Mouse (Mus musculus): Measurements from ENCODE around the gene Gm266. TPM values are rescaled to one million over a fixed set of nuclear protein-coding genes. Genes with fewer than 3 reads are reported as not detected.

Gm266 gene
- total and polyA plus RNA-seq, 2 experiments from 2014 or later: 1.3 to 4.0 TPM

GRCm38 (mm10) chr12:111474384-111474783, 11.2 kb downstream of the Gm266 start:
- Histone ChIP-seq H3K4me1 (ENCODE audit: control insufficient read depth, insufficient read depth) (no peaks in the 10 kb centered on the region), H3K27me3 (ENCODE audit: control insufficient read depth, insufficient read depth, low read length) (peaks cover 5% of the 10 kb centered on the region; the same call in 1 of the 2 replicates), H3K9ac (replicated peaks; ENCODE audit: low read depth, low read length) (no peak overlapping the region), H3K9me3 (replicated peaks; ENCODE audit: control insufficient read depth, low read length) (no peaks in the 10 kb centered on the region), H3K27ac (ENCODE audit: low read depth) (no peak overlapping the region), H3K4me2 (ENCODE audit: low read depth, low read length) (no peak overlapping the region), H3K36me3 (replicated peaks; ENCODE audit: control insufficient read depth, insufficient read depth, low read length) (no peaks in the 10 kb centered on the region), H3K4me3 (ENCODE audit: low read depth, low read length) (no peak overlapping the region)
- DNase-seq (ENCODE audit: low spot score) (no peak), ATAC-seq (ENCODE audit: insufficient read depth, low read depth) (no peak)
- 89% methylated on average over 3 of the region's 3 CpGs for WGBS
- no peak for TF ChIP-seq CTCF (IDR thresholded peaks at IDR 0.05; ENCODE audit: low read depth)
- no peak for TF ChIP-seq EP300 (IDR thresholded peaks at IDR 0.05; ENCODE audit: low read depth)

GRCm38 (mm10) chr12:111472886-111473285, 12.7 kb downstream of the Gm266 start:
- Histone ChIP-seq H3K27me3 (ENCODE audit: control insufficient read depth, insufficient read depth, low read length) (peaks cover 8% of the 10 kb centered on the region; the same call in 1 of the 2 replicates), H3K9ac (replicated peaks; ENCODE audit: low read depth, low read length) (no peak overlapping the region), H3K4me3 (ENCODE audit: low read depth, low read length) (no peak overlapping the region), H3K36me3 (replicated peaks; ENCODE audit: control insufficient read depth, insufficient read depth, low read length) (no peaks in the 10 kb centered on the region), H3K4me1 (ENCODE audit: control insufficient read depth, insufficient read depth) (no peaks in the 10 kb centered on the region), H3K9me3 (replicated peaks; ENCODE audit: control insufficient read depth, low read length) (no peaks in the 10 kb centered on the region), H3K4me2 (ENCODE audit: low read depth, low read length) (no peak overlapping the region), H3K27ac (ENCODE audit: low read depth) (no peak overlapping the region)
- ATAC-seq (ENCODE audit: insufficient read depth, low read depth) (no peak), DNase-seq (ENCODE audit: low spot score) (no peak)
- TF ChIP-seq EP300 (IDR thresholded peaks at IDR 0.05; ENCODE audit: low read depth) (no peak), CTCF (IDR thresholded peaks at IDR 0.05; ENCODE audit: low read depth) (no peak)
- WGBS: 72% methylated on average over 5 of the region's 5 CpGs

- Histone ChIP-seq H3K9ac (replicated peaks; ENCODE audit: low read depth, low read length) (no peak overlapping the region), H3K27me3 (ENCODE audit: control insufficient read depth, insufficient read depth, low read length) (peaks cover 8% of the 10 kb centered on the region; the same call in 1 of the 2 replicates), H3K9me3 (replicated peaks; ENCODE audit: control insufficient read depth, low read length) (no peaks in the 10 kb centered on the region), H3K4me1 (ENCODE audit: control insufficient read depth, insufficient read depth) (no peaks in the 10 kb centered on the region), H3K27ac (ENCODE audit: low read depth) (no peak overlapping the region), H3K4me3 (ENCODE audit: low read depth, low read length) (no peak overlapping the region), H3K36me3 (replicated peaks; ENCODE audit: control insufficient read depth, insufficient read depth, low read length) (no peaks in the 10 kb centered on the region), H3K4me2 (ENCODE audit: low read depth, low read length) (no peak overlapping the region)
- WGBS: 65% methylated on average over 3 of the region's 3 CpGs
- ATAC-seq (ENCODE audit: insufficient read depth, low read depth) (no peak), DNase-seq (ENCODE audit: low spot score) (no peak)
- no peak for TF ChIP-seq CTCF (IDR thresholded peaks at IDR 0.05; ENCODE audit: low read depth)
Measured at GRCm38 (mm10) chr12:111471721-111472120, 13.9 kb downstream of the Gm266 start.

GRCm38 (mm10) chr12:111471119-111471518, 14.5 kb downstream of the Gm266 start:
- TF ChIP-seq CTCF (IDR thresholded peaks at IDR 0.05; ENCODE audit: low read depth): no peak
- no peak for TF ChIP-seq EP300 (IDR thresholded peaks at IDR 0.05; ENCODE audit: low read depth)
- Histone ChIP-seq H3K4me1 (ENCODE audit: control insufficient read depth, insufficient read depth) (no peaks in the 10 kb centered on the region), H3K27me3 (ENCODE audit: control insufficient read depth, insufficient read depth, low read length) (peaks cover 8% of the 10 kb centered on the region; the same call in 1 of the 2 replicates), H3K36me3 (replicated peaks; ENCODE audit: control insufficient read depth, insufficient read depth, low read length) (no peaks in the 10 kb centered on the region), H3K9ac (replicated peaks; ENCODE audit: low read depth, low read length) (no peak overlapping the region), H3K4me2 (ENCODE audit: low read depth, low read length) (no peak overlapping the region), H3K4me3 (ENCODE audit: low read depth, low read length) (no peak overlapping the region), H3K27ac (ENCODE audit: low read depth) (no peak overlapping the region), H3K9me3 (replicated peaks; ENCODE audit: control insufficient read depth, low read length) (no peaks in the 10 kb centered on the region)
- DNase-seq (ENCODE audit: low spot score) (no peak), ATAC-seq (ENCODE audit: insufficient read depth, low read depth) (no peak)
- WGBS: 59% methylated on average over 1 of the region's 1 CpGs

DNA sequence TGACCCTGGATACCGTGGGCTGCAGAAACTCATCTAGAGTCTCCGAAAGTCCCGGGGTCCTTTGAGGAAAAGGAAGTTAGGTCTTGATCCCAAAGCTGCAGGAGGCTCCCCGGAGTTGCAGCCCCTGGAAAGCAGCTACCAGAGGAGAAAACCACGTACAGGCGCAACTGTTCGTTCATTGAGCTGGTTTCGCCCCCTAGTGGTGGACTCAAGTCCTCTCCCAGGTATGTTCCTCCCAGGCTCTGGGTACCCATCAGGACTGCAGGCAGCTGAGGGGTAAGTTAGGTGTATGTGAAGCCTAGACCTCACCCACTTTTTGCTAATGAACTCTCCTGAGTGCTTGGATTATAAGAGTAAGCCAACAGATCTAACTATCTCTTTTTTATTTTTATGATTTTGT, 16.1 kb downstream of the Gm266 start:
- no peak overlapping the region for H3K4me3 ChIP-seq (ENCODE audit: low read depth, low read length)
- peak; percentile 81 for DNase-seq (ENCODE audit: low spot score)
- no peak overlapping the region for H3K9ac ChIP-seq (replicated peaks; ENCODE audit: low read depth, low read length)
- H3K27me3 ChIP-seq (ENCODE audit: control insufficient read depth, insufficient read depth, low read length): peaks cover 8% of the 10 kb centered on the region; the same call in 1 of the 2 replicates
- no peaks in the 10 kb centered on the region for H3K36me3 ChIP-seq (replicated peaks; ENCODE audit: control insufficient read depth, insufficient read depth, low read length)
- H3K4me1 ChIP-seq (ENCODE audit: control insufficient read depth, insufficient read depth): no peaks in the 10 kb centered on the region
- no peaks in the 10 kb centered on the region for H3K9me3 ChIP-seq (replicated peaks; ENCODE audit: control insufficient read depth, low read length)
- TF ChIP-seq EP300 (IDR thresholded peaks at IDR 0.05; ENCODE audit: low read depth) (no peak), CTCF (IDR thresholded peaks at IDR 0.05; ENCODE audit: low read depth) (peak; percentile 83)
- no peak overlapping the region for H3K27ac ChIP-seq (ENCODE audit: low read depth)
- WGBS: 8% methylated on average over 8 of the region's 8 CpGs
- no peak overlapping the region for H3K4me2 ChIP-seq (ENCODE audit: low read depth, low read length)
- ATAC-seq (ENCODE audit: insufficient read depth, low read depth): peak; percentile 71; the same call in 1 of the 2 replicates

GRCm38 (mm10) chr12:111468206-111468605, 17.4 kb downstream of the Gm266 start:
- ATAC-seq (ENCODE audit: insufficient read depth, low read depth): no peak
- Histone ChIP-seq H3K9ac (replicated peaks; ENCODE audit: low read depth, low read length) (no peak overlapping the region), H3K4me2 (ENCODE audit: low read depth, low read length) (no peak overlapping the region), H3K9me3 (replicated peaks; ENCODE audit: control insufficient read depth, low read length) (no peaks in the 10 kb centered on the region), H3K27me3 (ENCODE audit: control insufficient read depth, insufficient read depth, low read length) (peaks cover 4% of the 10 kb centered on the region; the same call in 1 of the 2 replicates), H3K27ac (ENCODE audit: low read depth) (no peak overlapping the region), H3K4me3 (ENCODE audit: low read depth, low read length) (no peak overlapping the region), H3K36me3 (replicated peaks; ENCODE audit: control insufficient read depth, insufficient read depth, low read length) (no peaks in the 10 kb centered on the region), H3K4me1 (ENCODE audit: control insufficient read depth, insufficient read depth) (no peaks in the 10 kb centered on the region)
- 78% methylated on average over 7 of the region's 7 CpGs for WGBS
- DNase-seq (ENCODE audit: low spot score): no peak
- no peak for TF ChIP-seq EP300 (IDR thresholded peaks at IDR 0.05; ENCODE audit: low read depth)
- no peak for TF ChIP-seq CTCF (IDR thresholded peaks at IDR 0.05; ENCODE audit: low read depth)

Measured in heart, postnatal 0 days (tissue).